Mouse (Mus musculus): ENCODE measurements around the gene Fam24a.

DNA sequence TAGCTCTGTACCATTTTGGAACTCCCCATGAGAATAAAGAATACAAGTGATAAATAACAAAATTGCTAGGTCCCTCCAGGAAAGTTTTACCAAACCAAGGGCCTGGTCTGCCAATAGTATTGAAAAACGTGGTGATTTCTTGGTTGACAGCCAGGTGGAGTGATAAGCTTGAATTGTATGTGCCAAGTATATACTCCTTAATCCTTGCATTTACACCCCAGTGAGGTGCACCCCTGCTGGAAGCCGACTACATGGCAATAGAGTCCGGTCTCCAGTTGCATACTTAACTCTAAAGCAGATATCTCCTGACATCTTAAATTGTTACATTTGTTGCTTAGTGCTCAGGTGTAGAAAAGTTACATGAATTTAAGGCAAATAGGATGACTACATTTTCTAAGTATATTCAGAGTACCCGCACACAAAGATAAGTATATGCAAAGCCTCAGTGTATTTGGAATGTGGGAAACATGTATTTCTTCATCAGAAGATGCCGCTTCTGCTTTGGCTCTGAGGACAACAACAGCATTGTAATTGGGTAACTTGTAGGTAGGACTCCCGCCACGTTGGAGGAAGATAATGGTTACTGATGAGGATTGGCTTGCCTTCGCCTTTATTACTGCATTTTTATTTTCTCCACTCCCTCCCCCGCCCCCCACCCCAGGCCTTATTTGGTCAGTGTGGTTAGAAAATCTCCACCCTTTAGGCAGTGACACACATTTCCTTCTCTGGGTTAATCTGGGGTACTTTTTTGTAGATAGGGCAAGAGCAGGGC, 38.4 kb downstream of the Fam24a start:
- TF ChIP-seq POLR2A (IDR thresholded peaks at IDR 0.05; ENCODE audit: control insufficient read depth, extremely low read depth, insufficient read depth, low read length, poor library complexity): no peak
- TF ChIP-seq CTCF (IDR thresholded peaks at IDR 0.05; ENCODE audit: borderline replicate concordance, control insufficient read depth, extremely low read depth, insufficient read depth, low read length, poor library complexity): no peak
